Mouse (Mus musculus): Measurements from ENCODE around the gene Nos2.

DNA sequence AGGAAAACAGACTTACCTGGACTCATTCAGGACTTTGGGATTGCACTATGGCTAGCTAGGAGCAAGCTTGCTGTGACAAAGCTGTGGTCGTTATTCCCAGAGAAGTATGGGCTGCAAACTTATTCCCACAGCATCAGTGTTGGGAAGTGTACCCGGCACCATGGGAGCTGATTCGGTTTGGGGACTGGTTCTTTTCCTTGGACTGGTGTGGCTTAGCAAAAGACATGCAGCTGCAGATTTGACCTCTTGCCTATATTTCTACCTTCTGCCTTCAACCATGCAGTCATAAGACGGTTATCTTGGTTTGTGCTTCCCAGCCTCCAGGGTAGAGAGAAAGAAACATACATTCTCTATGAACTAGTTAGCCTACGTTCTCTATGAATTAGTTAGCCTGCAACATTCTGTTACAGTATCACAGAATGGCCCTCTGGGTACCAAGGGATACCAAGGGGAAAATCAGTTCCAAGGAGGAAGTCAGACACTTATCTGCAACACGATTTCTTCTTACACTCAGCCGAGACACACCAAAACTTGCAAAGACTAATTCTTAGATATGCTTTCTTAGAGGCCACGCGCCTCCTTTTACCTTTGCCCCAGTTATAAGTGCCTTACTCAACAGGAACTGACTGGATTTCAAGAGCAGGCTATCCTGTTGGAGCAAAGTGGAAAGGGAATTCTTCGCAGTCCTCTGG, 65.9 kb downstream of the Nos2 start:
- TF ChIP-seq GATA1 (IDR thresholded peaks at IDR 0.05; ENCODE audit: borderline replicate concordance, low read length) = no peak
- TF ChIP-seq CTCF (IDR thresholded peaks at IDR 0.05; ENCODE audit: low read depth, low read length) = no peak
- TF ChIP-seq GATA2 (IDR thresholded peaks at IDR 0.05; ENCODE audit: borderline replicate concordance, low read depth, low read length) = no peak
